Mouse (Mus musculus) R1 (cell line): ENCODE data around the gene Ccdc97.

ENCODE experiments used
- DNase-seq: peaks from one replicate; pipeline ENCODE4 v3.0.0-alpha.2; 2018; ENCODE audit warnings: low read depth, low spot score

Gene Ccdc97

GRCm38 (mm10) chr7:25666381-25666780, 52.5 kb downstream of the Ccdc97 start:
- no peak for DNase-seq
